Mouse (Mus musculus) adrenal gland, postnatal 4 days (tissue): ENCODE results near the gene Nrxn1. TPM values are rescaled to one million over a fixed set of nuclear protein-coding genes. Genes with fewer than 3 reads are reported as not detected.

Experiments used
- microRNA-seq: library from miRNA; unstranded; fragments of <30 nt; microRNA quantifications from one replicate; pipeline ENCODE4 v1.2.0, GENCODE M21; 2021
- total RNA-seq, 2 experiments: library from RNA; stranded (reverse); gene quantifications; 2 replicates each; pipeline ENCODE4 v1.2.3; 2021

Nrxn1 gene
- total RNA-seq, 2 experiments from 2014 or later, result 20.1 to 20.6 TPM

Small RNA genes within 50 kb of the gene (microRNA-seq; reads per million reads assigned to microRNA genes)
- gene Gm24510, result not detected
- gene Gm27475, result not detected
- not detected for gene Gm47307
